Mouse (Mus musculus) neutrophil, adult 65 days (primary cell): ENCODE measurements around the gene Sox18. TPM values are rescaled to one million over a fixed set of nuclear protein-coding genes. Genes with fewer than 3 reads are reported as not detected.

Experiments
- total RNA-seq: library from RNA; stranded (reverse); gene quantifications from 2 replicates; pipeline ENCODE4 v1.2.4, GENCODE M21; 2023

The Sox18 gene
- 0.25 TPM in 1 of 2 replicates, not detected in the other for total RNA-seq

DNA sequence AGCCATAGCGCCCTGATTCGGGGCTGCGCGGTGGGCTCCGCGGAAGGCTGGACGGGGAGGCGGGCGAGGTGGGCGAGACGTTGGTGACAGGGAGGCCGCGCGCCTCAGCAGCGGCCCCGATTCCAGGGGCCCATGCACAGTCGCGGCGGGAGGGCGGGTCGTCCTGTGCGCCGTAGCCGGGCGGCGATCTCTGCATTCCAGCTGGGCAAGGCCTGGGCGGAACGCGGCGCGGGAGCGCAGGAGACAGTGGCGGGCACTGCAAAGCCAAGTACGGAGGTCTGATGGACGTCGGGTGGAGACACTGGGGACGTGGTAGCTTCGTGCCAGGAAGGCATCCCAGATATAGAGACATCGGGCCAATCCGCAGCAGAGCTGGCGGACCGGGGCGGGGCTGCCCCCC is at the start of gene Sox18:
Gene Sox18, minus strand, starts transcription at position 315 of the 400 bp plus-strand sequence.

DNA sequence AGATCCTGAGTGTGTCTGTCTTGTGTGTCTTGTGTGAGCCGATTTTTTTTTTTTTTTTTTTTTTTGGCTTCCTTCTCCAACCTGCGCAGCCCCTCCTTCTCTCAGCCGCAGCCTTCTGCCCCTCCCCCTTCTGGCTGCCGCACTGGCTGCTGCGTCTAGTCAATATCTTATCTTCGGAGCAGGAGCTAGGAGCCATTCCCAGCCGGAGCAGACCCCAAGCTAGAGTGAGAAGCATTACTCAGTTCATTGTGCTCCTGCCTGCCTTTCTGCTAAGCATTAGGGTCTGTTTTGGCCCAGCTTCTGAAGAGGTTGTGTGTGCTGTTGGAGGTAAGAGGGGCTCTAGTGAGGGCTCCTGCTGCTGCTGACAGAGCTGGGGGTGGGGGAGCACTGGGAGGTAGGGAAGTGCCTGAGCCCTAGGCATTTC is 43.5 kb upstream of the Sox18 start, which contains the start of gene Oprl1:
Gene Oprl1, plus strand, starts transcription at position 114 of the 424 bp plus-strand sequence.

DNA sequence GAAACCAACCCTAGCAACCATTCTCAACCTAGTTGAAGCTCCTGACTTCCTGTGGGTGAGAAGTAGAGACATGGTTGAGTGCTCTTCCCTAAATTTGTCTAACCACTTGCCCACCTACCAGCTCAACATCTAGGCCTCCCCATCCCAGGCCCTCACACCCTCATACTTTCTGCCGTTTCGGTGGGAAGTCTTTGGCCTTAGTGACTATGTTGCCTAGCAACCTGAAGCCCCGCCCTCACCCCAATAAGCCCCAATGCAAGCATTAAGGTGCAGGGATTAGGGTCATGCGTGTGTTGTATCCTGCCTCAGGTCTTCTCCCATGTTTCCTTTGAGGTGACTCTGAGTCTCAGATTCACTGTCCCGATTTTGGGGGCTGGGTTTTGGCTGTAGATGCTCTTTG is 26.8 kb upstream of the Sox18 start, which contains the start of gene Lkaaear1:
Gene Lkaaear1, minus strand, starts transcription at position 202 of the 400 bp plus-strand sequence.

DNA sequence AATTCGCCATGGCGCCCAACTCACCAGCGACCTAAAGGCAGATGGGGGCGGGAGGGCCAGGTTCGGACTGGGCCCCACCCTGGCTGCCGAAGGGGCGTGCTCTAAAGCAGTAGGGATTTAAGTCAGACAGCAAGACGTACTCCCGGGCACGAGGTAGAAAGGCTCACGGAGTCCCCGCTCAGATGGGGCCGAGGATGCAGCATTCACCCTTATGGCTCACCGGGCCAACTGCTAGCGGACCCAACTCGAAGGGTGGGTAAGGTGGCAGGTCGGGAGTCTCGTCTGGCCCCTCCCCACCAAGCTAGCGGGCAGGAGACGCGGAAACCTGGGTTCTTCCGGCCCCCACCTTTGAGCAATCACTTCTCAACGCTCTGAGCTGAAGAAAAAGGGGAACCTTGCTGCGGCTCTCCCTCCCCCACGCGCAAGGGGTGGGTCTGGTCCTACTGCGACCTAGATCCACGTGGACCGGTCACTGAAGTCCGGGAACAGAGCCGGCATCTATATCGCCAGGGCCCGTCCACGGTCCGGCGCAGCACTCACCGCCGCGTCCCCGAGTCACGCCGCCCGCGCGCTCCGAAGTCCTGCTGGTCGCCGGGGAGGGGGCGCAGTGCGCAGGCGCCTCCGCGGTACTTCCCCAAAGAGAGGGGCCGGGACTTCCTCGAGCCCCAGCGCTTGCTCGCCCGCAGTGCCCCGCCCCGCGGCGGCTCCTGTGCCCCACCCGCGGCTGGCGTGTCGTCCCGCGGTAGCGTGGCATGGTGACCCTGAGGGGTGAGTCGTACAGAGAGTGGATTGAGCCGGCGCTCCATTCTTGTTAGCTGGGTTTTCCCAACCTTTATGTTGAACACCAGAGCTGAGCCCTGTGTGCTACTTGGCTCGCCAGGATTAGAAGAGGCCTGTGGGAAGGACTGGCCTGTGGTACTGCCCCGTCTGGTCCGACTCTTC is 22.2 kb upstream of the Sox18 start, which contains the start of gene Rgs19:
Gene Rgs19, minus strand, starts transcription at position 639 of the 942 bp plus-strand sequence.

DNA sequence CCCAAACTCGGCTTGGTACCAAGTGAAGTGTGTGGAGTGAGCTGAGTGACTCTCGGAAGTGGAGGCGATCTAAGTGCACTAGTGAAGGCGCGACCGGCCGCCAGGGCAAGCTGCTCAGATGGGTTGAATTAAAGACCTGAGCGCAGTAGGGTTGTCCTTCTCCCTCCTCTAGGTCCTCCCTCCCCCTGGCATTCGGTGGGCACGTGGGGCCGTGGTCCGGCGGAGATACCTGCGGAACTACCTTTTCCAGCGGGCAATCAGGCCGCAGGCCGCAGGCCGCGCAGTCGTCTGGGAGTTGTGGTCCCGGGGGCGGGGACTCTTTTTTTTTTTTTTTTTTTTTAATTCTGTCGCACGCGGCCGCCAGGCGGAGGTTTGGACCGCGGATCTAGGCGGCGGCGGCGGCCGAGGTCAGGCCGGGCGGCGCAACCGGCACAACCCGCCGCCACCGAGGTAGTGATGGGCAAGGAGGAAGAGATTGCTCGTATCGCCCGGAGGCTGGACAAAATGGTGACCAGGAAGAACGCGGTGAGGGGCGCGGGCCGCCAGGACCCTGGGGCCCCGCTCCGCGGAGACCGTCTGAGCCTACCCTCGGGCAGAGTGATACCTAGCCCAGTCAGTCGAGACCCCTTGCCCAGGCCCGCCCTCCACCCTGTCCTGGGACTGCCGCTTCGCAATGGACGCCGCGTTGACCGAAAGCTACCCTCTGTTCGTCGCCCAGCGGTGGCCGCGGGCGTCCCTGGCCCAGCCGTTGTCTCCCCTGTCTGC is 8.7 kb upstream of the Sox18 start, which contains the start of gene Tcea2:
Gene Tcea2, plus strand, starts transcription at position 360 of the 765 bp plus-strand sequence.

DNA sequence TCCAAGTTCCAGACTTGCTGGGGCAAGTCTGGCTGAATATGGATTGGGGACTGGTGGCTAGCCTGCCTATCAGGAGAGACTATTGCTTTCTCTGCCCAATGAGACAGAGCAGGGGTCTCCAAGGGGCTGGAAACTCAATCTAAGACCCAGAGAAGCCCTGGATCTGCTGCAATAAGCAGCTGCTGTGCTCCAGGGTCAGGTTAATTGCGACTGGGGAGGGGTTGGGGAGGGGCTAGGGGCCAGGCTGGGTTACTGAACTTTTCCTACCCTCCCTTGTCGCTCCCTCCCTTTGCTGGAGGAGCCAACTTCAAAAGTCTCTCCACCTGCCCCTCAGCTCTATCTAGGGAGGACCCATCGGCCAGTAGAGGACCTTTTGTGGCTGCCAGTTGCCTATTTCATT is 14.7 kb downstream of the Sox18 start, which contains the start of gene Gm29797:
Gene Gm29797, plus strand, starts transcription at position 301 of the 400 bp plus-strand sequence.

Other genes with a start within 250 kb of the Sox18 start
- 0.22 and 0.48 TPM in 2 replicates for gene Zbtb46, start 212.2 kb downstream of the Sox18 start, total RNA-seq
- not detected in 2 replicates for gene Abhd16b, start 178.4 kb downstream of the Sox18 start, total RNA-seq
- gene Tpd52l2, start 174.5 kb downstream of the Sox18 start, total RNA-seq = 64.4 and 94.3 TPM in 2 replicates
- gene Dnajc5, start 151.2 kb downstream of the Sox18 start, total RNA-seq = 132 and 159 TPM in 2 replicates
- gene Uckl1, start 86.7 kb downstream of the Sox18 start, total RNA-seq = 77.5 and 81.8 TPM in 2 replicates
- gene Prpf6, start 79.8 kb downstream of the Sox18 start, total RNA-seq = 32.6 and 38.4 TPM in 2 replicates
- gene Zfp512b, start 78.8 kb downstream of the Sox18 start, total RNA-seq = 9.1 and 14.6 TPM in 2 replicates
- 7.9 and 9.4 TPM in 2 replicates for gene Samd10, start 72.4 kb downstream of the Sox18 start, total RNA-seq
- not detected in 2 replicates for gene Gm29797, start 14.6 kb downstream of the Sox18 start, total RNA-seq
- gene Tcea2, start 8.7 kb upstream of the Sox18 start, total RNA-seq = 7.5 and 10.1 TPM in 2 replicates
- gene Rgs19, start 22.3 kb upstream of the Sox18 start, total RNA-seq = 245 and 280 TPM in 2 replicates
- gene Lkaaear1, start 26.8 kb upstream of the Sox18 start, total RNA-seq = not detected in 2 replicates
- gene Oprl1, start 43.4 kb upstream of the Sox18 start, total RNA-seq = 0.51 and 0.57 TPM in 2 replicates
- gene Myt1, start 91.7 kb upstream of the Sox18 start, total RNA-seq = not detected in 2 replicates
- 21.4 and 26.6 TPM in 2 replicates for gene Pcmtd2, start 166.2 kb upstream of the Sox18 start, total RNA-seq
- gene Polr3k, start 192.7 kb upstream of the Sox18 start, total RNA-seq = 5.0 and 8.1 TPM in 2 replicates